Mouse (Mus musculus): ENCODE measurements around the gene Creb3l2.

- TF ChIP-seq CTCF (IDR thresholded peaks at IDR 0.05; ENCODE audit: extremely low read depth, insufficient read depth, low read length) (no peak), POLR2A (IDR thresholded peaks at IDR 0.05; ENCODE audit: extremely low read depth, insufficient read depth, low read length) (no peak)
These were observed 35.0 kb downstream of the Creb3l2 start for GRCm38 (mm10) chr6:37406903-37407302.
